Mouse (Mus musculus) ES-Bruce4 (cell line): ENCODE data around the gene Col18a1.

Source experiments
- CTCF ChIP-seq: IDR thresholded peaks from one replicate; pipeline ENCODE4 v1.8.1; 2011; ENCODE audit warnings: low read depth, low read length
- EP300 ChIP-seq: IDR thresholded peaks from 2 replicates; pipeline ENCODE4 v1.6.1; 2011; ENCODE audit warnings: low read depth, low read length; ENCODE audit not compliant: insufficient read depth
- POLR2A ChIP-seq: IDR thresholded peaks from one replicate; pipeline ENCODE4 v1.8.1; 2011; ENCODE audit warnings: low read length; ENCODE audit not compliant: insufficient read depth

DNA sequence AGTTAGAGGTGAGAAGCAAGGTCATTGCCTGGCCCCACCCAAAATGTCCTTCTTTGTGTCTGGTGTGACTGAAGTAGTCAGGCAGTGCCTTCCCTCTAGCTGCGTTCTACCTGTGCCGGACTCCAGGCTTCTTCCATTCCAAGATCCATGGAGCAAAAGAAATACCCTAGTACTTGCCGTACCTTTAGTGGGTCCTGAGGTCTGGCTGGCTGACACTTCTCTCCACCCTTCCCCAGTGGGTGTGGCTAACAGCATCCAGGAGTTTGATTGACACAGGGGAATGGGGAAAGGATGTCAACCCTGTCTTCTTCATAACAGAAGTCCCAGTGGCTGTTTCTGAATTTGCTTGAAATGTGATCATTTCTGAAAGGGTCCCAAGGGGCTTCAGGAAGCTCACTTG lies 117.7 kb downstream of the Col18a1 start:
- no peak for TF ChIP-seq POLR2A
- TF ChIP-seq CTCF: no peak
- TF ChIP-seq EP300: no peak
